Mouse (Mus musculus): Measurements from ENCODE around the gene Ipcef1.
A peak's percentile ranks its signal among the peaks of the same experiment; 100 is the strongest.

Gene Ipcef1

DNA sequence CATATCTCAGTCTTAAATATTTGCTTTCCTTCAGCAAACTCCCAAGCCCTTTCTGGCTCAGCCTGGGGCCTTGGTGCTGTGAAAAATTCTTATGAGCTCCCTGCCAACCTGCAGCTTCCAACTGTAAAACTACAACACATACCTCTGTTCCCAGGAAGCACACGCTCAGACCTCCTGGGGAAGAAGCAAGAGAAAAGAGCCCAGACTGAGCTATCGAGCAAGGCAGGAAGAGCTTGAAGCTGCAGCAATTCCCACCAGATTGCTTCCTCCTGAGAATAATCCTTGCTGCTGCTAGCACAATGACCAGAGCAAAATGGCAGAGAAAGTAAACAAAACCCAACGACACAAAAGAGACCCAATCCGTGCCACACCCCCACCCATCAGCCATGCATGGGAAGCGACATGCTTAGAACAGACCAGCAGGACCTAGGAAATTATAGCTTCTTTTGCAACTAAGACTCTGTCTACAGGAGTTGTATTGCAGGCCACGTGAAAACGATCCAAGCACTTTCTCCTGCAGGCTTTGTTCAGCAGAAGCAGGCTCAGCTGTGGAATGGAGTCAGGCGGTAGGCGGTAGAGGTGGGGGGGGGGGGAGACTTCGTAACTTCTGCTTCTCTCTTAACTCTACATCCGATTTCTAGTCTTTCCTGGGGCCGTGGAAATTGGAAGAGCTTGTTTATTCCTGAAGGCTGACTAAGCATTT, at the start of gene Ipcef1:
Ipcef1 (minus strand) TSS at position 164 of the 703 bp plus-strand sequence.
- DNase-seq (ENCODE audit: low read depth, low spot score) = no peak

GRCm38 (mm10) chr10:7077971-7078370, 25.7 kb upstream of the Ipcef1 start:
- no peak for DNase-seq (ENCODE audit: low read depth, low spot score)

DNA sequence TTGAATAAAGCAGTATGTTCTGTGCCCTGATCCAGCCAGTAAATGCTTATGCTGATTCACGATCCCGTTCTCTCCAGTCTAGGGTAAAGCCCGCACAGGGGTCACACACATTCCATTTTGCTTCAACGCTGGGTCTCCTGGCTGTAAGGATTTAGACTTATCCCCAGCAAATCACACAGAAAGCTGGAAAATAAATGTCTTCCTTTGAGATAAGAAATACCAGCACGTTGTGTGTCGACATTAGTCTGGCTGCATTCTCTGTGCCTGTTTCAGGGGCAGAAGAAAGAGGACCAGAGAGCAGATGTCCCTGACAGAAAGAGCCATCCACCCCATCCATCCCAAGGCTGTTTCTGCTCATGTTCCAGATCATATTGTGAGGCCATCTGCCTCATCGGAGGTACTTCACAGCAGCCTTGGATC, 25.1 kb upstream of the Ipcef1 start:
- DNase-seq (ENCODE audit: low read depth, low spot score) = no peak

- DNase-seq (ENCODE audit: low read depth, low spot score) = no peak
These were observed 24.5 kb upstream of the Ipcef1 start for GRCm38 (mm10) chr10:7076662-7077211.

- peak; percentile 74 for DNase-seq (ENCODE audit: low read depth, low spot score)
These were observed 23.9 kb upstream of the Ipcef1 start for GRCm38 (mm10) chr10:7076201-7076600.

DNA sequence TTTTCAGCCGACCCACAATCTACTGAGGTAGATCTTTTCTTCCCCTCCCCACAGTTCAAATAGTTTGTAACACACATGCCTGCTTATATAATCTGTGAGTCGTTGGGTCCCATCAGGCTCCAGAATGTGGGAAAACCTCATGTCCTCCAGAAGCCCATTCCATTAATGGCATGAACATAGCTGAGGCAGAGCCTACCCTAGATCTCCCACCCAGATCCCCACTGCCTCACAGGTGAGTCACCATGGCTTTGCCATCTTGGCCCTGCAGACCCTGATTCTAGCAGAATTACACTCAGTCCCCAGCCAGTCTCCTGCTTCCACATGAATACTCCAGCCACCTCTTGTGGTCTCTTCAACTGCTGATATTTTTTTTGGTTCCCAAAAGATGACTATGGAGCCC, 23.4 kb upstream of the Ipcef1 start:
- no peak for DNase-seq (ENCODE audit: low read depth, low spot score)

DNA sequence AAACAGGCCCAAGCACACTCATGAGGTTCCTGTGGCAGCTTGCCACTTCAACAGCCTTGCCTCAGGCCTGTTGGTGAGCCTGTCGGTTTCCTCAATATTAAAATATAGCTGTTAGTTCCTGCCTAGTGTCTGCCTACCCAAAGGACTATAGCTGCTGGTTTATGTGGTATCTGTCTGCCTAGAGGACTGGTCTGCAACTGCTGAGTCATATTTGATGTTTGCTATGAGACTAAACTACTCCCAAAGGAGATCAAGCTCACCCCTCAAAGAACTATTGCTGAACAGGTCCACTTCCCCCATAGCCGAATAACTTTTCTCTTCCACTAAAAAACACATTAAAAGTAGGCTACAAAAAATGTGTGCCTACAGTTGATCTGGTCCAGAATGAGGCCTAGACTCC, 22.0 kb upstream of the Ipcef1 start:
- DNase-seq (ENCODE audit: low read depth, low spot score) = no peak

DNA sequence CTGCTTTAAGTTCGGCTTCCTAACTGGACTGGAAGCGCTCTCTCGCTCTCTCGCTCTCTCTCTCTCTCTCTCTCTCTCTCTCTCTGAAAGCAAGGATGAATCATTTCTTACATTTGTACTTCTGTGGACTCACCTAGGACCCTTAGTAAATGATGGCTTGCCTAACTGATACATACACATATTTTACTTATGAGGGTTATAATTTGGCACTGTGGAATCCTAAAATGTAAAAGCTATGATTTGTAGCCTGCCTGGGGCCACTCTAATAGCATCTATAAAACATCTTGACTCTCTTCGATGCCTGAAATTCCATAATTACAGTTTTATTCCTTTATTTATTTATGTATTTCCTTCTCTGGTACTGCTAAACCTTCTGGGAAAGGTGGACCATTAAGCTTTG, 18.6 kb upstream of the Ipcef1 start:
- DNase-seq (ENCODE audit: low read depth, low spot score) = no peak

GRCm38 (mm10) chr10:7070100-7070835, 18.0 kb upstream of the Ipcef1 start:
- no peak for DNase-seq (ENCODE audit: low read depth, low spot score)

DNA sequence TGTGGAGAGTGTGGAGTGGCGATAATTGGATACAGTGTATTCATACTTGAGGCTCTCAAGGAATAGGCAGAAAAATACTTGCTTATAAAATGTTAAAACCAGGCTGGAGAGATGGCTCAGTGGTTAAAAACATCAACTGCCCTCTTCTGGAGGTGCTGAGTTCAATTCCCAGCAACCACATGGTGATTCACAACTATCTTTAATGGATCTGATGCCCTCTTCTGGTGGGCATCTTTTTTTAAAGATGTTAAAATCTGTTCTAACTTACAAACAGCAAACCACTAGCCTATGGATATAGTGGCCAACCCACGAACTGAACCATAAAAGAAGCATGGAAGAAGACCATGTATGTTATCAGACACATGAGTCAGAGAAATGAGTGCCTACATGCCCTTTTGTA, 16.8 kb upstream of the Ipcef1 start:
- no peak for DNase-seq (ENCODE audit: low read depth, low spot score)

DNA sequence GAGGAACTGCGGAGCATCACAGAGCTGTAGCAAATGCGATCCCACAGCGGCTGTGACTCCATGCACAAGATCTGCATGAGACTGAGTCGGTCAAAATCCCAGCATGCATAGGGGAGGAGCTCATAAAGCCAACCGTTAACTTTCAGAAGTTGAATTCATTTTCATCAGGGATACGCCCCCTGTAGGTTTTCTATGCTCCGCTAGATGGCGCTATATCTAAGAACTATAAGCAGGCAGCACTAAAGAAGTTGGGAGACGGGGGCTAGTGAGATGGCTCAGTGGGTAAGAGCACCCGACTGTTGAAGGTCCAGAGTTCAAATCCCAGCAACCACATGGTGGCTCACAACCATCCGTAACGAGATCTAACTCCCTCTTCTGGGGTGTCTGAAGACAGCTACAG, 16.3 kb upstream of the Ipcef1 start:
- DNase-seq (ENCODE audit: low read depth, low spot score) = peak; percentile 20

DNA sequence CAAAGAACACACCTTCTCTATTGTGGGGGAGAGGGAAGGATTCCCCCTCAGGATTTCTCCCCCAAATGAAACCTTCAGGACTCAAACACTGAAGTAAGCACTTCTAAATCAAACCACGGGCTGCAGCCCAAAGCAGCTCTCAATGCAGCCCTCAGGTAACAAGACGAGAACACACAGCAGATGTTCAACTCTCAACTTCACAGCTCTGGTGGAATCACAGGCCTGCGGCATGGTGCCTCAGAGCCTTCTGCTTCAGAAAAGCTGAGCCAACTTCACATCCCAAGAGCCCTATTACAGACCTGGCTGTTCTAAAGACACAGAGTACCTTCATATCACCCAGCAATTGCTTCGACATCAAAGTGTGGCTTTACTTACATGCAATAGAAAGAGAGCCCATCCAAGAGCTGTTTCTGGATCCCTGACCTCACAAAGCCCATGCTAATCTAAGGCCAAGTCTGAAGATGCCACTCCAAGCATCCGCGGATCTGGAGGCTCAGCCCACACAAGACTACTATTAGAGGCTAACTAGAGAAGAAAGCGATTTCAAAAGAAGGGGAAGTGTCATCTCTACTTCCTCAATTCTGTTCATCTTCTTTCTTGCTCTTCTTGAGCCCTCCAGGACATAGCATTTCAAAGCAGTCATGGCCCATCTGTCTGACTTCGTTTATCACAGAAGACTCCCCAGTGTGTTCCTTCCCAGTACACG, 11.6 kb upstream of the Ipcef1 start:
- no peak for DNase-seq (ENCODE audit: low read depth, low spot score)

GRCm38 (mm10) chr10:7062993-7063392, 10.7 kb upstream of the Ipcef1 start:
- DNase-seq (ENCODE audit: low read depth, low spot score) = no peak

- no peak for DNase-seq (ENCODE audit: low read depth, low spot score)
These were observed 8.0 kb upstream of the Ipcef1 start for GRCm38 (mm10) chr10:7060326-7060725.

- DNase-seq (ENCODE audit: low read depth, low spot score) = no peak
These were observed 5.3 kb upstream of the Ipcef1 start for GRCm38 (mm10) chr10:7057546-7057945.

GRCm38 (mm10) chr10:7054560-7055205, 2.4 kb upstream of the Ipcef1 start:
- DNase-seq (ENCODE audit: low read depth, low spot score) = no peak

DNA sequence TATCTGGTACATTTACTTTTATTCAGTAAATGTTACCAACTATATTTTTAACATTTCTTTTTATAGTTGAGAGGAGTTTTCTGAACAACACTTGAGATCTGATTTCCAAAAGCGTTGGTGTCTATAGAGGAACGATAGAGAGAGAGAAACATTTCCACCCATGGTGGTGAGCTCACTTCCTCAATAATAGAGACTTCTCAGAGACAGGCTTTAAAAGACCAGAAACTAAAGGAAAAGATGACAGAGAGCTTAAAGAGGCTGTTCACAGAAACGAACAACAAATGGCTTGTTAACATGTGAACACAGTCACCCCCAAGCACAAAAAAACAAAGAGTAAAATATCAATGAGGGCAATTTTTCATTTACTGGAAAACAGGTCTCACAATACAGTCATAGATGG, 2.4 kb downstream of the Ipcef1 start:
- DNase-seq (ENCODE audit: low read depth, low spot score) = no peak

- DNase-seq (ENCODE audit: low read depth, low spot score) = no peak
These were observed 4.4 kb downstream of the Ipcef1 start for GRCm38 (mm10) chr10:7047919-7048291.

GRCm38 (mm10) chr10:7047288-7047918, 4.9 kb downstream of the Ipcef1 start:
- DNase-seq (ENCODE audit: low read depth, low spot score) = no peak

DNA sequence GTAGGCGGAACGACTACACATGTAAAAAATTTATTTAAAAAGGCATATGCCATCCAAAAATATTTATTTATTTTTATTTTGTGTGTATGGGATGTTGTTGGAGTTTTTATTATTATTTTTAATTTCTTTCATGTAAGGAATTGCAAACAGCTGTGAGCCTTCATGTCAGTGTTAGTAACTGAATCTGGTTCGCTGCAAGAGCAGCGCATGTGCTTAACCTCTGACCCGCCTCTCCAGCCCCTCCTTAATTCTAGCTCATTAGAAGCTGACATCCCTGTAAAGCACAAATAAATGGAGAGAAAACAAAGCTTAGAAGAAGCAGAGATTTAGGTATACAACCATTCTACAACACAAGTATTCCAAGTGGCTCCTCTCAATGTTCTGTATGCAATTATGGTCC, 8.4 kb downstream of the Ipcef1 start:
- DNase-seq (ENCODE audit: low read depth, low spot score) = no peak

DNA sequence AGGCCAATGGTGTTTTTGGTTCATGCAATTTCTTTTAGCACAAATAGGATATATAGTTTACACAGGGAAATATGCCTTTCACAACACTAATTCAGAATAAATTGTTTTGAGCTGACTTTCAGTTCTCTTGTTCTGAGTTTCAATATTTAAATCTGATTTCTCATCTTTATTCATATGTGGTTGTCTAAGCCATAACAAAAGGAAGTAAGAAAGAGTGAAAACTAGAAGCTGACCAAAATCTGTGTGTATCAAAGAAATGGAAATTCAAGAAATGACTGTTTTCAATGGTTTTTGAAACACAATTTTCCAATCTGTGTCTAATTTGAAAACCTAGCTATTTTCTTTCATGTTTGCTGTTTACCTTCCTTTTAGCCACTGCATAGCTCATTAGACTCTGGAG, 11.2 kb downstream of the Ipcef1 start:
- DNase-seq (ENCODE audit: low read depth, low spot score) = no peak

Measured in forelimb bud, embryonic 11.5 days (tissue).